Mouse (Mus musculus): ENCODE results near the gene Olfr1480. TPM values are rescaled to one million over a fixed set of nuclear protein-coding genes. Genes with fewer than 3 reads are reported as not detected.

The Olfr1480 gene
- polyA plus RNA-seq (2015; fragmentation: Nextera tagmentation; extraction: Ambion mirVana), result not detected in 2 replicates

GRCm38 (mm10) chr19:13527613-13528012 lies at the start of gene Olfr1480:
Olfr1480 (plus strand) TSS chr19:13527913.
- WGBS, result 86% methylated on average over 2 of the region's 2 CpGs
- ATAC-seq (ENCODE audit: insufficient number of reproducible peaks, insufficient read depth, low FRiP score, low TSS enrichment, low read depth), result no peak
- Histone ChIP-seq H3K36me3 (no peaks in the 10 kb centered on the region), H3K27me3 (no peaks in the 10 kb centered on the region), H3K4me1 (no peaks in the 10 kb centered on the region), H3K27ac (no peak within 1 kb of the TSS), H3K4me2 (no peak within 1 kb of the TSS), H3K9me3 (peaks cover 20% of the 10 kb centered on the region; the same call in 1 of the 2 replicates), H3K4me3 (no peak within 1 kb of the TSS), H3K9ac (no peak within 1 kb of the TSS)

DNA sequence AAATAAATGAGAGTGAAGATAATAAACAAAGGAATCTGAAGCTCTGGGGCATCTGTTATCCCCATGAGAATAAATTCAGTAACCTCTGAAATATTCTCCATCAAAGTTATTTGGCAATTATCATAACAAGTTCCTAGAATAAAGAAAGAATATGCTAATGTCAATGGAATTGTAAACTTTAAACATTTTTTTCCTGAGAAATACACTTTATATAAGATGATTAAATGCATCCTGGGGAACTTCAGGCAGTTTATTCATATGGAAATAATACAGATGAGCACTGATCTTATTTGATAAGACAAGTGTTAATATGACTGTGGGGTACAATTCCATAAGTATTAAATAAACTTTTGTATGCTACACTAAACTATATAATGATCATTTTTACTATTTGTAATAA lies 47.6 kb upstream of the Olfr1480 start, which contains the start of gene Olfr1475:
Gene Olfr1475 (minus strand): TSS at position 101 of the 400 bp plus-strand sequence.
- Histone ChIP-seq H3K9me3 (no peaks in the 10 kb centered on the region), H3K4me1 (no peaks in the 10 kb centered on the region), H3K36me3 (no peaks in the 10 kb centered on the region), H3K4me2 (no peak within 1 kb of the TSS), H3K9ac (no peak within 1 kb of the TSS), H3K27me3 (no peaks in the 10 kb centered on the region), H3K27ac (no peak within 1 kb of the TSS), H3K4me3 (no peak within 1 kb of the TSS)
- no peak for ATAC-seq (ENCODE audit: insufficient number of reproducible peaks, insufficient read depth, low FRiP score, low TSS enrichment, low read depth)

- H3K27ac ChIP-seq, result no peak within 1 kb of the TSS
- no peak for ATAC-seq (ENCODE audit: insufficient number of reproducible peaks, insufficient read depth, low FRiP score, low TSS enrichment, low read depth)
Observed at GRCm38 (mm10) chr19:13500246-13500645, 27.5 kb upstream of the Olfr1480 start, which contains the start of gene Olfr1477. Olfr1477 (plus strand) TSS chr19:13500546.

More at GRCm38 (mm10) chr19:13500246-13500645, 27.5 kb upstream of the Olfr1480 start, which contains the start of gene Olfr1477:
- Histone ChIP-seq H3K27me3 (no peaks in the 10 kb centered on the region), H3K36me3 (no peaks in the 10 kb centered on the region), H3K4me3 (no peak within 1 kb of the TSS), H3K4me1 (no peaks in the 10 kb centered on the region), H3K4me2 (no peak within 1 kb of the TSS), H3K9me3 (no peaks in the 10 kb centered on the region; the same call in 1 of the 2 replicates), H3K9ac (no peak within 1 kb of the TSS)
- 71% methylated on average over 3 of the region's 3 CpGs for WGBS

Other genes starting within 250 kb of the Olfr1480 start
- gene Olfr1465, start 212.4 kb upstream of the Olfr1480 start, polyA plus RNA-seq (2015; fragmentation: Nextera tagmentation; extraction: Ambion mirVana), result not detected in 2 replicates
- gene Olfr1466, start 189.1 kb upstream of the Olfr1480 start, polyA plus RNA-seq (2015; fragmentation: Nextera tagmentation; extraction: Ambion mirVana), result not detected in 2 replicates
- gene Olfr1467, start 165.7 kb upstream of the Olfr1480 start, polyA plus RNA-seq (2015; fragmentation: Nextera tagmentation; extraction: Ambion mirVana), result not detected in 2 replicates
- gene Olfr1469, start 120.1 kb upstream of the Olfr1480 start, polyA plus RNA-seq (2015; fragmentation: Nextera tagmentation; extraction: Ambion mirVana), result not detected in 2 replicates
- not detected in 2 replicates for gene Olfr1471, start 84.5 kb upstream of the Olfr1480 start, polyA plus RNA-seq (2015; fragmentation: Nextera tagmentation; extraction: Ambion mirVana)
- not detected in 2 replicates for gene Olfr1472, start 71.8 kb upstream of the Olfr1480 start, polyA plus RNA-seq (2015; fragmentation: Nextera tagmentation; extraction: Ambion mirVana)
- not detected in 2 replicates for gene Olfr1474, start 58.3 kb upstream of the Olfr1480 start, polyA plus RNA-seq (2015; fragmentation: Nextera tagmentation; extraction: Ambion mirVana)
- not detected in 2 replicates for gene Olfr1475, start 47.7 kb upstream of the Olfr1480 start, polyA plus RNA-seq (2015; fragmentation: Nextera tagmentation; extraction: Ambion mirVana)
- not detected in 2 replicates for gene Olfr1477, start 27.4 kb upstream of the Olfr1480 start, polyA plus RNA-seq (2015; fragmentation: Nextera tagmentation; extraction: Ambion mirVana)
- not detected in 2 replicates for gene Olfr1484, start 55.6 kb downstream of the Olfr1480 start, polyA plus RNA-seq (2015; fragmentation: Nextera tagmentation; extraction: Ambion mirVana)
- gene Olfr1487, start 89.5 kb downstream of the Olfr1480 start, polyA plus RNA-seq (2015; fragmentation: Nextera tagmentation; extraction: Ambion mirVana), result not detected in 2 replicates
- not detected in 2 replicates for gene Olfr1489, start 103.7 kb downstream of the Olfr1480 start, polyA plus RNA-seq (2015; fragmentation: Nextera tagmentation; extraction: Ambion mirVana)
- gene Olfr1490, start 123.2 kb downstream of the Olfr1480 start, polyA plus RNA-seq (2015; fragmentation: Nextera tagmentation; extraction: Ambion mirVana), result not detected in 2 replicates
- not detected in 2 replicates for gene Olfr1491, start 169.4 kb downstream of the Olfr1480 start, polyA plus RNA-seq (2015; fragmentation: Nextera tagmentation; extraction: Ambion mirVana)
- gene Olfr1493-ps1, start 195.4 kb downstream of the Olfr1480 start, polyA plus RNA-seq (2015; fragmentation: Nextera tagmentation; extraction: Ambion mirVana), result not detected in 2 replicates
- not detected in 2 replicates for gene Olfr1494, start 211.8 kb downstream of the Olfr1480 start, polyA plus RNA-seq (2015; fragmentation: Nextera tagmentation; extraction: Ambion mirVana)
- gene Olfr1495, start 236.7 kb downstream of the Olfr1480 start, polyA plus RNA-seq (2015; fragmentation: Nextera tagmentation; extraction: Ambion mirVana), result not detected in 2 replicates
- not detected in 2 replicates for gene Olfr1496, start 250.0 kb downstream of the Olfr1480 start, polyA plus RNA-seq (2015; fragmentation: Nextera tagmentation; extraction: Ambion mirVana)

Data from embryonic facial prominence, embryonic 13.5 days (tissue).